Mouse (Mus musculus): ENCODE data around the gene Eid1. TPM values are rescaled to one million over a fixed set of nuclear protein-coding genes. Genes with fewer than 3 reads are reported as not detected.

Gene Eid1
- 150 and 164 TPM in 2 replicates for polyA plus RNA-seq (2014; fragmentation: Nextera tagmentation; extraction: Ambion mirVana)

- WGBS, result under 1% methylated on average over 76 of the region's 79 CpGs
- H3K9ac ChIP-seq, result peak within 1 kb of the TSS; percentile 87
- H3K4me2 ChIP-seq, result peak within 1 kb of the TSS; percentile 73
- H3K4me3 ChIP-seq (ENCODE audit: low read depth, low read length), result peak within 1 kb of the TSS; percentile 84
- no peaks in the 10 kb centered on the region for H3K9me3 ChIP-seq (ENCODE audit: low read depth, low read length)
- ATAC-seq (ENCODE audit: insufficient read depth) (peak; percentile 92), DNase-seq (peak; percentile 89)
- H3K27ac ChIP-seq (ENCODE audit: low read depth), result peak within 1 kb of the TSS; percentile 94
- H3K36me3 ChIP-seq (ENCODE audit: insufficient read depth), result no peaks in the 10 kb centered on the region
- no peak for TF ChIP-seq CTCF (IDR thresholded peaks at IDR 0.05; ENCODE audit: low read depth)
- H3K27me3 ChIP-seq (ENCODE audit: insufficient read depth, low read length), result no peaks in the 10 kb centered on the region
- H3K4me1 ChIP-seq (ENCODE audit: insufficient read depth), result peaks cover 4% of the 10 kb centered on the region; the same call in 1 of the 2 replicates
Observed at GRCm38 (mm10) chr2:125672957-125673631, at the start of gene Eid1. TSS of gene Eid1 (plus strand) at chr2:125673095.

- TF ChIP-seq CTCF (IDR thresholded peaks at IDR 0.05; ENCODE audit: low read depth), result no peak
- Histone ChIP-seq H3K4me3 (ENCODE audit: low read depth, low read length) (peak overlapping the region; percentile 86; the same call in 1 of the 2 replicates), H3K27me3 (ENCODE audit: insufficient read depth, low read length) (no peaks in the 10 kb centered on the region), H3K9ac (no peak overlapping the region), H3K27ac (ENCODE audit: low read depth) (no peak overlapping the region), H3K9me3 (ENCODE audit: low read depth, low read length) (no peaks in the 10 kb centered on the region), H3K36me3 (ENCODE audit: insufficient read depth) (peaks cover 22% of the 10 kb centered on the region), H3K4me1 (ENCODE audit: insufficient read depth) (peaks cover 10% of the 10 kb centered on the region; the same call in 1 of the 2 replicates), H3K4me2 (peak overlapping the region; percentile 80)
- WGBS, result 91% methylated on average over 15 of the region's 15 CpGs
- ATAC-seq (ENCODE audit: insufficient read depth) (no peak), DNase-seq (no peak)
Observed at GRCm38 (mm10) chr2:125623211-125623610, 49.7 kb upstream of the Eid1 start.

GRCm38 (mm10) chr2:125624127-125624685 is 48.7 kb upstream of the Eid1 start:
- no peaks in the 10 kb centered on the region for H3K9me3 ChIP-seq (ENCODE audit: low read depth, low read length)
- no peak for TF ChIP-seq CTCF (IDR thresholded peaks at IDR 0.05; ENCODE audit: low read depth)
- ATAC-seq (ENCODE audit: insufficient read depth) (no peak), DNase-seq (no peak)
- H3K4me3 ChIP-seq (ENCODE audit: low read depth, low read length), result peak overlapping the region; percentile 86
- no peaks in the 10 kb centered on the region for H3K27me3 ChIP-seq (ENCODE audit: insufficient read depth, low read length)
- peak overlapping the region; percentile 78 for H3K9ac ChIP-seq
- peaks cover 14% of the 10 kb centered on the region for H3K36me3 ChIP-seq (ENCODE audit: insufficient read depth)
- H3K4me1 ChIP-seq (ENCODE audit: insufficient read depth), result peaks cover 10% of the 10 kb centered on the region; the same call in 1 of the 2 replicates
- peak overlapping the region; percentile 80 for H3K4me2 ChIP-seq
- H3K27ac ChIP-seq (ENCODE audit: low read depth), result no peak overlapping the region
- 6% methylated on average over 9 of the region's 9 CpGs for WGBS

GRCm38 (mm10) chr2:125624837-125625351 is 48.0 kb upstream of the Eid1 start, which contains the start of gene Cep152:
TSS of gene Cep152 (minus strand) at chr2:125625113.
- H3K9ac ChIP-seq, result peak within 1 kb of the TSS; percentile 78
- no peak within 1 kb of the TSS for H3K27ac ChIP-seq (ENCODE audit: low read depth)
- H3K36me3 ChIP-seq (ENCODE audit: insufficient read depth), result peaks cover 7% of the 10 kb centered on the region
- H3K4me2 ChIP-seq, result peak within 1 kb of the TSS; percentile 80
- peaks cover 10% of the 10 kb centered on the region; the same call in 1 of the 2 replicates for H3K4me1 ChIP-seq (ENCODE audit: insufficient read depth)
- H3K4me3 ChIP-seq (ENCODE audit: low read depth, low read length), result peak within 1 kb of the TSS; percentile 86
- DNase-seq, result peak; percentile 99
- ATAC-seq (ENCODE audit: insufficient read depth), result peak; percentile 98
- WGBS, result under 1% methylated on average over 50 of the region's 50 CpGs
- H3K9me3 ChIP-seq (ENCODE audit: low read depth, low read length), result no peaks in the 10 kb centered on the region
- TF ChIP-seq CTCF (IDR thresholded peaks at IDR 0.05; ENCODE audit: low read depth), result peak; percentile 55
- H3K27me3 ChIP-seq (ENCODE audit: insufficient read depth, low read length), result no peaks in the 10 kb centered on the region

GRCm38 (mm10) chr2:125626536-125626935 is 46.4 kb upstream of the Eid1 start:
- ATAC-seq (ENCODE audit: insufficient read depth), result no peak
- Histone ChIP-seq H3K4me2 (no peak overlapping the region), H3K27ac (ENCODE audit: low read depth) (no peak overlapping the region), H3K27me3 (ENCODE audit: insufficient read depth, low read length) (no peaks in the 10 kb centered on the region), H3K9ac (no peak overlapping the region), H3K4me1 (ENCODE audit: insufficient read depth) (peaks cover 10% of the 10 kb centered on the region; the same call in 1 of the 2 replicates), H3K36me3 (ENCODE audit: insufficient read depth) (no peaks in the 10 kb centered on the region), H3K4me3 (ENCODE audit: low read depth, low read length) (no peak overlapping the region), H3K9me3 (ENCODE audit: low read depth, low read length) (no peaks in the 10 kb centered on the region)
- TF ChIP-seq CTCF (IDR thresholded peaks at IDR 0.05; ENCODE audit: low read depth), result no peak
- DNase-seq, result no peak
- 82% methylated on average over 4 of the region's 4 CpGs for WGBS

- ATAC-seq (ENCODE audit: insufficient read depth), result no peak
- H3K4me2 ChIP-seq, result no peak overlapping the region
- no peaks in the 10 kb centered on the region for H3K9me3 ChIP-seq (ENCODE audit: low read depth, low read length)
- H3K9ac ChIP-seq, result no peak overlapping the region
- H3K27ac ChIP-seq (ENCODE audit: low read depth), result no peak overlapping the region
- DNase-seq, result peak; percentile 20
- no peaks in the 10 kb centered on the region for H3K27me3 ChIP-seq (ENCODE audit: insufficient read depth, low read length)
- H3K4me1 ChIP-seq (ENCODE audit: insufficient read depth), result peaks cover 8% of the 10 kb centered on the region; the same call in 1 of the 2 replicates
- no peak overlapping the region for H3K4me3 ChIP-seq (ENCODE audit: low read depth, low read length)
- no peaks in the 10 kb centered on the region for H3K36me3 ChIP-seq (ENCODE audit: insufficient read depth)
- WGBS, result 40% methylated on average over 6 of the region's 6 CpGs
- TF ChIP-seq CTCF (IDR thresholded peaks at IDR 0.05; ENCODE audit: low read depth), result no peak
Observed at GRCm38 (mm10) chr2:125628487-125628886, 44.4 kb upstream of the Eid1 start.

- DNase-seq (no peak), ATAC-seq (ENCODE audit: insufficient read depth) (no peak)
- 90% methylated on average over 2 of the region's 2 CpGs for WGBS
- no peak overlapping the region for H3K9ac ChIP-seq
- no peak overlapping the region for H3K4me2 ChIP-seq
- no peak overlapping the region for H3K4me3 ChIP-seq (ENCODE audit: low read depth, low read length)
- no peaks in the 10 kb centered on the region for H3K4me1 ChIP-seq (ENCODE audit: insufficient read depth)
- H3K27me3 ChIP-seq (ENCODE audit: insufficient read depth, low read length), result no peaks in the 10 kb centered on the region
- H3K27ac ChIP-seq (ENCODE audit: low read depth), result no peak overlapping the region
- no peaks in the 10 kb centered on the region for H3K36me3 ChIP-seq (ENCODE audit: insufficient read depth)
- TF ChIP-seq CTCF (IDR thresholded peaks at IDR 0.05; ENCODE audit: low read depth), result no peak
- H3K9me3 ChIP-seq (ENCODE audit: low read depth, low read length), result no peaks in the 10 kb centered on the region
Observed at GRCm38 (mm10) chr2:125630010-125630409, 42.9 kb upstream of the Eid1 start.
